Mouse (Mus musculus): ENCODE data around the gene Pmvk. TPM values are rescaled to one million over a fixed set of nuclear protein-coding genes. Genes with fewer than 3 reads are reported as not detected.

The Pmvk gene
- total RNA-seq, 4 experiments from 2014 or later = 4.8 to 8.6 (median 6.6) TPM

GRCm38 (mm10) chr3:89473838-89474237 lies 19.5 kb downstream of the Pmvk start:
- no peak for DNase-seq (ENCODE audit: low spot score in 2 of 2)

GRCm38 (mm10) chr3:89479055-89479454 lies 24.7 kb downstream of the Pmvk start:
- no peak for DNase-seq (ENCODE audit: low spot score in 2 of 2)

- DNase-seq (ENCODE audit: low spot score in 2 of 2) = no peak
These were observed 27.1 kb downstream of the Pmvk start for GRCm38 (mm10) chr3:89481488-89481887.

- no peak for DNase-seq (ENCODE audit: low spot score in 2 of 2)
These were observed 27.9 kb downstream of the Pmvk start for GRCm38 (mm10) chr3:89482249-89482648.

GRCm38 (mm10) chr3:89484766-89485524 lies 30.6 kb downstream of the Pmvk start:
- DNase-seq (ENCODE audit: low spot score in 2 of 2) = peak; percentile 52 to 68

GRCm38 (mm10) chr3:89486111-89486510 lies 31.8 kb downstream of the Pmvk start:
- DNase-seq (ENCODE audit: low spot score in 2 of 2) = no peak

- DNase-seq (ENCODE audit: low spot score in 2 of 2) = no peak
These were observed 32.8 kb downstream of the Pmvk start for GRCm38 (mm10) chr3:89486916-89487702.

- no peak for DNase-seq (ENCODE audit: low spot score in 2 of 2)
These were observed 36.4 kb downstream of the Pmvk start for GRCm38 (mm10) chr3:89490790-89491189.

GRCm38 (mm10) chr3:89491559-89491958 lies 37.2 kb downstream of the Pmvk start:
- no peak for DNase-seq (ENCODE audit: low spot score in 2 of 2)

GRCm38 (mm10) chr3:89492701-89493151 lies 38.4 kb downstream of the Pmvk start:
- no peak for DNase-seq (ENCODE audit: low spot score in 2 of 2)

- DNase-seq (ENCODE audit: low spot score in 2 of 2) = no peak
These were observed 40.3 kb downstream of the Pmvk start for GRCm38 (mm10) chr3:89494630-89495029.

GRCm38 (mm10) chr3:89496366-89496765 lies 42.0 kb downstream of the Pmvk start:
- no peak for DNase-seq (ENCODE audit: low spot score in 2 of 2)

- no peak for DNase-seq (ENCODE audit: low spot score in 2 of 2)
These were observed 45.4 kb downstream of the Pmvk start for GRCm38 (mm10) chr3:89499696-89500095.

GRCm38 (mm10) chr3:89501486-89501885 lies 47.1 kb downstream of the Pmvk start:
- no peak for DNase-seq (ENCODE audit: low spot score in 2 of 2)

GRCm38 (mm10) chr3:89502551-89502950 lies 48.2 kb downstream of the Pmvk start:
- DNase-seq (ENCODE audit: low spot score in 2 of 2) = no peak

GRCm38 (mm10) chr3:89508041-89508440 lies 53.7 kb downstream of the Pmvk start:
- DNase-seq (ENCODE audit: low spot score in 2 of 2) = no peak

GRCm38 (mm10) chr3:89510979-89511378 lies 56.6 kb downstream of the Pmvk start:
- DNase-seq (ENCODE audit: low spot score in 2 of 2) = no peak

- no peak for DNase-seq (ENCODE audit: low spot score in 2 of 2)
These were observed 57.1 kb downstream of the Pmvk start for GRCm38 (mm10) chr3:89511400-89511799.

GRCm38 (mm10) chr3:89512225-89512624 lies 57.9 kb downstream of the Pmvk start:
- DNase-seq (ENCODE audit: low spot score in 2 of 2) = no peak

GRCm38 (mm10) chr3:89515444-89515843 lies 61.1 kb downstream of the Pmvk start:
- DNase-seq (ENCODE audit: low spot score in 2 of 2) = no peak

GRCm38 (mm10) chr3:89516321-89516720 lies 62.0 kb downstream of the Pmvk start:
- no peak for DNase-seq (ENCODE audit: low spot score in 2 of 2)
